ENCODE assay signal across 8 mouse cellular contexts in the genomic region with DNA sequence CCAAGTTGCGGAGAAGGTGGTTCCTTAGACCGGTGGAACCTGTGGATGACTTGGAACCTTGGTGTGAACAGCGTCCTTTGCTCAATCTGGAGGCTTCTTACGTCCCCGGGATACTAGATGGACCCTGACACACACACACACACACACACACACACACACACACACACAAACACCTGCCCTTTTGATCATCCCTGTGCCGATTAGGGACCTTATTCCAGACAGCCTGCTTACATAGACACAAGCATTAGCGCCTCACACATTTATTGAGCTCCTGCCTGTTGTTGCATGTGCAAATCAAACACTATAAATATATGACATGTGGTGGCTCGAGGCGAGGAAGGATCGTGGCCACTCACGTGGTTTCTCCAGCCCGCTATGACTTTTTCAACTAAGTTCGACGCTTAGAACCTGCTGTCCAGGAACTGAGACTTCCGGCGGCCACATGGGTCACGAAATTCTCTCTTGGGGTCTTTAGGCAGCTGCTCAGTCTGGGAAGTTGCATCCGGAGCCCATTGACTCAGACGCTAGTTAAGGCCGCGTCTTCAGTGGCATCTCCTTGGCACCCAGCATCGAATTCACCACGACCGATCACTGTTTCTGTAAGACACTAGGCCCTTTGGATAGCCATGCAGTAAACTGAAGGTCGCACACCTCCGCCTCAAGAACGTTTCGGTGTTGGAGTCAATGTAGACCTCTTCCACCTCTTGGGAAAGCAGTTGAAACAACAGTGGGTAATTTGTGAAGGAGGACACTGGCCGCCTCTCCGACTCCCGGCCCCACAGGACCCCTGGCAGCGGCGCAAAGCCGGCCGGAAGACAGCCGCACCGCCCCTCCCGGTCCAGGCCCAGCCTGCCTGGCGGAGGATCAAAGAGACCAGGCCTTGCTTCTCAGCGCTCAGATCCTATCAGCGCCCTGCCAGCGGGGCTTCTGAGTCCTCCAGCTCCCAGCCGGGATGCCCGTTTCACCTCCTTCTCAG. TPM values are rescaled to one million over a fixed set of nuclear protein-coding genes. Genes with fewer than 3 reads are reported as not detected.
DNase-seq lines count a peak whose midpoint lies in the region; ATAC-seq and TF ChIP-seq lines count a peak whose summit lies in the region.

No protein-coding gene starts in this region.

- peak overlapping the region; percentile 0; the same call in 1 of the 2 replicates for H3K9ac ChIP-seq in hindbrain, embryonic 16.5 days (ENCODE audit: low read depth, low read length)
- H3K9ac ChIP-seq in midbrain, postnatal 0 days (replicated peaks; ENCODE audit: low read length, poor library complexity, severe bottlenecking), result no peak overlapping the region; the same call in 1 of the 2 replicates

- no peak for TF ChIP-seq CTCF in midbrain, postnatal 0 days (IDR thresholded peaks at IDR 0.05)

- 9% methylated on average over 44 of the region's 44 CpGs for WGBS in hindbrain, embryonic 16.5 days
- 8% methylated on average over 44 of the region's 44 CpGs for WGBS in midbrain, postnatal 0 days

- H3K9me3 ChIP-seq in hindbrain, embryonic 16.5 days (ENCODE audit: control insufficient read depth, low read length), result no peaks in the 10 kb centered on the region
- H3K9me3 ChIP-seq in midbrain, postnatal 0 days (ENCODE audit: low read length), result no peaks in the 10 kb centered on the region

- H3K4me3 ChIP-seq in hindbrain, embryonic 16.5 days (ENCODE audit: low read length), result peak overlapping the region; percentile 70
- H3K4me3 ChIP-seq in midbrain, postnatal 0 days (ENCODE audit: low read depth, low read length), result peak overlapping the region; percentile 66

- no peaks in the 10 kb centered on the region for H3K36me3 ChIP-seq in hindbrain, embryonic 16.5 days (ENCODE audit: control insufficient read depth, insufficient read depth, low read length)
- H3K36me3 ChIP-seq in midbrain, postnatal 0 days (ENCODE audit: insufficient read depth, low read length), result no peaks in the 10 kb centered on the region

- peaks cover 20% of the 10 kb centered on the region for H3K4me1 ChIP-seq in hindbrain, embryonic 16.5 days (ENCODE audit: control insufficient read depth, insufficient read depth, low read depth, low read length)
- H3K4me1 ChIP-seq in midbrain, postnatal 0 days (ENCODE audit: insufficient read depth, low read length), result no peaks in the 10 kb centered on the region

- intact Hi-C loops in gastrocnemius, postnatal 14 days (cut with DNase I; ENCODE audit: low total_unique reads), result no loop called here

- peaks cover 16% of the 10 kb centered on the region for H3K27me3 ChIP-seq in hindbrain, embryonic 16.5 days (replicated peaks; ENCODE audit: control insufficient read depth, insufficient read depth, low read length)
- peaks cover 24% of the 10 kb centered on the region for H3K27me3 ChIP-seq in midbrain, postnatal 0 days (ENCODE audit: insufficient read depth, low read length)

- 0 out of 2 replicates have a peak, but pooled peaks have one; percentile 42 for ATAC-seq in hindbrain, embryonic 16.5 days
- no peak; the same call in 1 of the 2 replicates for ATAC-seq in midbrain, postnatal 0 days (ENCODE audit: low FRiP score)

- H3K4me2 ChIP-seq in hindbrain, embryonic 16.5 days (ENCODE audit: low read length), result peak overlapping the region; percentile 93
- peak overlapping the region; percentile 99 for H3K4me2 ChIP-seq in midbrain, postnatal 0 days (ENCODE audit: low read depth, low read length, poor library complexity, severe bottlenecking)

- peak; percentile 49 to 61 for DNase-seq in frontal cortex, postnatal 10 days (ENCODE audit: low spot score in 2 of 2)
- no peak for DNase-seq in frontal cortex, postnatal 14 days (ENCODE audit: low spot score in 2 of 2)
- DNase-seq in adrenal gland, postnatal 4 days (ENCODE audit: low spot score in 2 of 2), result peak; percentile 50 to 60
- peak; percentile 75 for DNase-seq in gastrocnemius, postnatal 14 days
- peak; percentile 51 for DNase-seq in liver
- peak; percentile 66 for DNase-seq in midbrain, postnatal 0 days (ENCODE audit: low spot score)
- DNase-seq in thymus, postnatal 14 days, result peak; percentile 82

- no peak overlapping the region for H3K27ac ChIP-seq in hindbrain, embryonic 16.5 days (ENCODE audit: low read depth, low read length)
- no peak overlapping the region; the same call in 1 of the 2 replicates for H3K27ac ChIP-seq in midbrain, postnatal 0 days (ENCODE audit: low read depth, low read length)

RNA-seq across cellular contexts. Expression of a gene that starts 1.1 kb away (rescaled TPM):
- total RNA-seq in adrenal gland, postnatal 4 days (2021), result 10 to 100 TPM; 66.8 to 71.8 TPM
- total RNA-seq in gastrocnemius, postnatal 14 days (2021), result 1 to 10 TPM; 1.9 to 2.0 TPM
- 1.2 and 3.1 TPM in 2 replicates for polyA plus RNA-seq in hindbrain, embryonic 16.5 days (2015; fragmentation: Nextera tagmentation; extraction: Ambion mirVana)
- 2.0 and 2.6 TPM in 2 replicates for total RNA-seq in midbrain, postnatal 0 days (2014; rRNA removed)
- polyA plus RNA-seq in midbrain, postnatal 0 days (2015; fragmentation: Nextera tagmentation; extraction: Ambion mirVana), result 3.1 and 3.2 TPM in 2 replicates

RNA-seq across cellular contexts. Expression of a gene that starts 52.1 kb away (rescaled TPM):
- 100 to 1,000 TPM; 362 to 376 TPM for total RNA-seq in adrenal gland, postnatal 4 days (2021)
- total RNA-seq in gastrocnemius, postnatal 14 days (2021), result 100 to 1,000 TPM; 244 to 247 TPM
- 1,003 and 1,005 TPM in 2 replicates for polyA plus RNA-seq in hindbrain, embryonic 16.5 days (2015; fragmentation: Nextera tagmentation; extraction: Ambion mirVana)
- total RNA-seq in midbrain, postnatal 0 days (2014; rRNA removed), result 466 and 613 TPM in 2 replicates
- 1,145 and 1,185 TPM in 2 replicates for polyA plus RNA-seq in midbrain, postnatal 0 days (2015; fragmentation: Nextera tagmentation; extraction: Ambion mirVana)

Comparison
In these comparisons a context has a peak if more than half of its experiments do, and no peak if none do; other contexts are left out.
1. DNase-seq: peak in frontal cortex, postnatal 10 days (2 of 2), adrenal gland, postnatal 4 days (2 of 2), gastrocnemius, postnatal 14 days (single experiment), liver (single experiment), midbrain, postnatal 0 days (single experiment) and thymus, postnatal 14 days (single experiment); none in frontal cortex, postnatal 14 days (0 of 2).
2. RNA of a gene that starts 1.1 kb away (total RNA-seq): 66.8 to 71.8 TPM in adrenal gland, postnatal 4 days; 1.9 to 2.0 TPM in gastrocnemius, postnatal 14 days and 2.0 to 2.6 TPM in midbrain, postnatal 0 days; every median in the first group is over 10 times any median in the second.